Mouse (Mus musculus) CD8-positive naive resting alpha-beta T cell, adult 57 days (primary cell): Measurements from ENCODE around the gene Arap2. TPM values are rescaled to one million over a fixed set of nuclear protein-coding genes. Genes with fewer than 3 reads are reported as not detected.

Experiments used
- total RNA-seq: library from RNA; stranded (reverse); gene quantifications from one replicate; pipeline ENCODE4 v1.2.4, GENCODE M21; 2023

The Arap2 gene
- total RNA-seq: 132 TPM

DNA sequence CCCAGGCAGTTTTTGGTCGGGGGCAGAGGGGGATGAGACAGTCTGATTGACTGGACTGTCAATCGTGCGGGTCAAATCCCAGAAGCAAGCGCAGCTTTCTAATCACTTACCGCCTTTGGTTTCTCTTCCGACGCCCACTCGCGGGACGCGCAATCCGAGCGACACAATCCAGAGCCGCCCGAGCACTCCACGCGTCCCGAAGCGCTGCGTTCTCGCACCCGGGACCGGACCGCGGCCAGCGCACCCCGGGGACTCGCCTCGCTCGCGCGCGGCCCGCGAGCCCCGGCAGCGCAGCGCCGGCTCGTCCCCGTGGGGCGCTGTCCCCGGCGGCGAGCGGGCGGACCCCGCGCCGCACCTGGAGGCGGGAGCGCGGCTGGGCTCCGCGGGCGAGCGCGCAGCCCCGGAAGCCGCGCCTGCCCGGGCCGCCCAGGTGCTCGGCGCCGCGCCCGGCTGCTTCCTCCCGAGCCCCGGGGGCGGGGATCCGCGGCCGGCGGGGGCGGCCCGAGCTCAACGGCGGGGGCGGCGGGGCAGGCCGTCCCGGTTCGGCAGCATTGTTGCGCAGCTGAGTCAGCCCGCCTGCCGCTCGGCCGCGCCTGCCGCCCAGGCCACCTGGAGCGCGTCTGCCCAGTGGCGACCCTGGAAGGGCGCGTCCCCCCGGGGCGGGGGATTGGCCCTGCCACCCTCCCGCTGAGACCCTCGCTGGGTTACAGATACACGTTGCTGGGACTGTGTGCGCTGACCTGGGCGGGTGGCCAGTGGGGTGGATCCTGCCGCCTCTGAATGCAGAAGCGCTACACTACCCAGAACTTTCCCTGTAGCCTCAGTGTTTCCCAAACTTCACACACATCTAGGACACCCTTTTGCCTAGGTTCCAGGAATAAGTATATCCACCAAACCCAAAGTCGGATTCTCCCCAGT, at the start of gene Arap2:
Gene Arap2 (minus strand): TSS at position 376 of the 918 bp plus-strand sequence.

DNA sequence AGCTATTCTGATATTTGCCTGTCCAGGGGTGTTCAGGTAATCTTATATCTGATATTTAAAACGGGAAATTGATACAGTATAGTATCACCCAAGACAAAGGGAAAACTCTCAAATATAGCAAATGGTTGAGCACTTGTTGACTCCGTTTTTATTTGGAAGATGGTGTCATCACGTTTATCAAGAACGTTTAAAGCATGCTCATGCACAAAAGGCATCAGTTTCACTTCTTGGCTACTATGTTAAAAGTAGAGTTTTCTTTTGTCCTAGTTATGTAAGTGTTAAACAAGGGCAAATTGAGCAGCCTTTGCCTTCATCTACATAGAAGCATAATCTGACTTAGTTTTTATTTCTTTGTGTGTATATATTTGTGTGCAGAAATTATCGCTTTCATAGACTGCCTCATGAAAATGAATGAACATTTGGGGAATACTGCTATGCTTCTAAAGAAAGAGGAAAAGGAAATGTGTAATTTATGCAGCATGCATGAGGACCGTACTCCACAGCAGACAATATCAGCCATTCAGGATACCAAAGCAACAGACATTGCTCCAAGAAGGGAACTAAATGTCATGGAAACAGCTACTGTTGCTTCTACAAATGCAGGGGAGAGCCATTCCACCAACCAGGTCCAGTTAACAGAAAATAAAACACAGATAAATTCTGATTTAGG, 47.6 kb upstream of the Arap2 start, which contains the start of gene Dthd1:
Gene Dthd1 (plus strand): TSS at position 422 of the 670 bp plus-strand sequence.

Other genes starting within 250 kb of the Arap2 start
- gene Dthd1, start 47.7 kb upstream of the Arap2 start, total RNA-seq: not detected